Mouse (Mus musculus) c-Kit-negative CD71-positive TER-119-positive erythroid progenitor cells, embryonic 14.5 days (primary cell): ENCODE measurements at regions not wholly inside any gene's neighbourhood (a gene's known extent, or its start where the extent isn't known, plus 50 kb on each side); places are given as distances from the start of the nearest gene placed in this dataset.

Experiments used
- DNase-seq: peaks from one replicate; pipeline ENCODE4 v3.0.0-alpha.2; 2013; ENCODE audit warnings: low read depth, low spot score

- no peak for DNase-seq
These were observed 76.6 kb upstream of the Cited2 start for GRCm38 (mm10) chr10:17646391-17646790.

- no peak for DNase-seq
These were observed 74.9 kb upstream of the Cited2 start for GRCm38 (mm10) chr10:17648077-17648476.

GRCm38 (mm10) chr10:17650997-17651750, 71.8 kb upstream of the Cited2 start:
- DNase-seq: no peak

- DNase-seq: no peak
These were observed 69.7 kb upstream of the Cited2 start for GRCm38 (mm10) chr10:17653325-17653724.

- no peak for DNase-seq
These were observed 69.2 kb upstream of the Cited2 start for GRCm38 (mm10) chr10:17653785-17654184.

GRCm38 (mm10) chr10:17654308-17654858, 68.6 kb upstream of the Cited2 start:
- DNase-seq: no peak

- no peak for DNase-seq
These were observed 67.5 kb upstream of the Cited2 start for GRCm38 (mm10) chr10:17655459-17656051.

- no peak for DNase-seq
These were observed 66.7 kb upstream of the Cited2 start for GRCm38 (mm10) chr10:17656305-17656704.

- DNase-seq: no peak
These were observed 66.0 kb upstream of the Cited2 start for GRCm38 (mm10) chr10:17656872-17657482.

GRCm38 (mm10) chr10:17659575-17659974, 63.4 kb upstream of the Cited2 start:
- no peak for DNase-seq

GRCm38 (mm10) chr10:17660836-17661452, 62.1 kb upstream of the Cited2 start:
- no peak for DNase-seq

GRCm38 (mm10) chr10:17666089-17666488, 56.9 kb upstream of the Cited2 start:
- DNase-seq: no peak

- DNase-seq: no peak
These were observed 53.6 kb upstream of the Cited2 start for GRCm38 (mm10) chr10:17669401-17669800.
